Mouse (Mus musculus): ENCODE measurements around the gene Rngtt.

Gene Rngtt

DNA sequence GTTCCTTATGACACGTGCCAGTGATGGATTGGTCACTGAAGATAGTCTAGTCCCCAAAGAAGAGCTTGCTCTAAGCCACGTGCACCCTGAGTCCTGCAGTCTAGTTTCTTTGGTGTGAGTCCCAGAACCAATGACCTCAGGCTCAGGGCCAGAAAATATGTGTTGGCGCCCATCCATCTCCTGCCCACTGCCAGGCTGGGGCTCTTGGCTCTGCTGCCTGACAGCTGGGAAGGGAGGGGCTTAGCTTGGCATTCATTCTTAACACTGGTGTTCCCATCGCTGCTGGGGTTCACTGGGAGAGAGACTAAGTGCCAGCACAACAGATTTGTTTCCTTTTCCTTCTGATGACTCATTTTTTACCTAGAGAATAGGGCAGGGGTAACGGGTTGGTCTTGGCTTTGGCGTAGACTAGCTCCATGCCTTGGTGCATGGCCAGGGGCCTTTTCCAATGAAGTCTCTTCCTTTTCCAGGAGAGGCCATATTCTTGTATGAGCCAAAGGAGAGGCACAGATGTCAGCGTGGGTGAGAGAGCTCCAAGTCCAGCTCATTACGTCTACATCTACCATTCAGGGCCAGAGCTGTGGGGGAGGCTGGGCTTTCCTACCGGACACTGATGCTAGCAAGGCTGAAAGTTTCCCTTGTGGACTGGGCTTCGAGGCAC lies 214.5 kb downstream of the Rngtt start:
- DNase-seq = no peak

DNA sequence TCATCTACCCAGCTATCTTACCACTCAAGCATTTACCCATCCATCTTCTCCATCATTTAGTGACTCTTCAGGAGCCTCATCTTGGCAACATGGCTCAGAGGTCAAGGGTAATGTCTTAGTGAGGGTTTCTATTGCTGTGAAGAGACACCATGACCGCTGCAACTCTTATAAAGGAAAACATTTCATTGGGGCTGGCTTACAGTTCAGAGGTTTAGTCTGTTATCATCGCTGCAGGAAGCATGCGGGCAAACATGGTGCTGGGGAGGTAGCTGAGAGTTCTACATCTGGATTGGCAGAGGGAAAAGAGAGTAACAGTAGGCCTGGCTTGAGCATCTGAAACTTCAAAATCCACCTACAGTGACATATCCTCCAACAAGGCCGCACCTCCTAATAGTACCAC lies 215.2 kb downstream of the Rngtt start:
- no peak for DNase-seq

DNA sequence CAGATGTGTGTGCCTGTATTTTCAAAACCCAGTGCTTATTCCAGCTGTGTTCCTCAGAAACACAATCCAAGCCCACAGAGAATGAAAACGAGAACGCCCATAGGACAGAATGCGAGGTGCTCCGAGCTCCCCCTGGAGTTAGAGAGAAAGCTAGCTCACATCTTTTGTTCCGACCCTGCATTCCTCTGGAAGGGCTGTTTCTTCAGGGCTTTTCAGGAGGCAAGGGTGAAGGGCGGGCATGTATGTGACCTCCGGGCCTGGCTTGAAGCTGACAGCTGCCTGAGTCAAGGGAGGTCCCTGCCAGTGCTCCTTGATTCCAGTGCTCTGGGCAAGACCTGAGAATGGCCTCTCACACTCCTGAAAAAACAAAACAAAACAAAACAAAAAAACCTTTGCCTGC lies 216.0 kb downstream of the Rngtt start:
- no peak for DNase-seq

DNA sequence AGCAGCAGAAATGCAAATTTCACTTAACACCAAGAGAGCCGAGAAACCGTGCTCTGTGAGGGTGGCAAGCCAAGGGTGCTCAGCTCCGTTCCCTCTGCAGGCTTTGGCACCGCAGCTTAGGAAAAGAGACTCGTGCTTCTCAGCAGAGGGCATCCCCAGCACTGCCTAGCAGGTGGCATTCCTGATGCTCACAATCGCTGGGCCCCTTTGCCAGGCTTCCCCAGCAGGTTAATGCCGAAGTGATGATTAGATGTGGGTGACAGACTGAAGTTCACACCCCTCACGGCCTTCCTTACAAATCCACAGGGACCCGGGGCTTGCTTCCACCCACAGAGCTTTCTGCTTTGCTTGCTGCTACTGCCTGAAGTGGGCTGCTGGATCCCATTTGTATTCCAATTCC lies 216.6 kb downstream of the Rngtt start:
- no peak for DNase-seq

DNA sequence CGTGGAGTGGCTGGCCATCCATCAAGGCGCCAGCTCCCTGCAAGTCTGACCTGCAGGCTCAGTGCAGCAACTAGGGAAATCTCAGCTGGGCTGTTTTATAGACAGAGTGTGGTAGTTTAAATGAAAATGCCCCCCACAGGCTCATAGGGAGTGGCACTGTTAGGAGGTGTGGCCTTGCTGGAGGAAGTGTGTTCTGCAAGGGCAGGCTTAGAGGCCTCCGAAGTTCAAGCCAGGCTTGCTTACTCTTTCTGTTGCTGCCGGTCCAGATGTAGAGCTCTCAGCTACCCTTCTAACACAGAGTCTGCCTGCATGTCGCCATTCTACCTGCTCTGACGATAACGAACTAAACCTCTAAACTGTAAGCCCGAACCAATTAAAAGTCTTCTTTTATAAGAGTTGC lies 222.5 kb downstream of the Rngtt start:
- DNase-seq = no peak

DNA sequence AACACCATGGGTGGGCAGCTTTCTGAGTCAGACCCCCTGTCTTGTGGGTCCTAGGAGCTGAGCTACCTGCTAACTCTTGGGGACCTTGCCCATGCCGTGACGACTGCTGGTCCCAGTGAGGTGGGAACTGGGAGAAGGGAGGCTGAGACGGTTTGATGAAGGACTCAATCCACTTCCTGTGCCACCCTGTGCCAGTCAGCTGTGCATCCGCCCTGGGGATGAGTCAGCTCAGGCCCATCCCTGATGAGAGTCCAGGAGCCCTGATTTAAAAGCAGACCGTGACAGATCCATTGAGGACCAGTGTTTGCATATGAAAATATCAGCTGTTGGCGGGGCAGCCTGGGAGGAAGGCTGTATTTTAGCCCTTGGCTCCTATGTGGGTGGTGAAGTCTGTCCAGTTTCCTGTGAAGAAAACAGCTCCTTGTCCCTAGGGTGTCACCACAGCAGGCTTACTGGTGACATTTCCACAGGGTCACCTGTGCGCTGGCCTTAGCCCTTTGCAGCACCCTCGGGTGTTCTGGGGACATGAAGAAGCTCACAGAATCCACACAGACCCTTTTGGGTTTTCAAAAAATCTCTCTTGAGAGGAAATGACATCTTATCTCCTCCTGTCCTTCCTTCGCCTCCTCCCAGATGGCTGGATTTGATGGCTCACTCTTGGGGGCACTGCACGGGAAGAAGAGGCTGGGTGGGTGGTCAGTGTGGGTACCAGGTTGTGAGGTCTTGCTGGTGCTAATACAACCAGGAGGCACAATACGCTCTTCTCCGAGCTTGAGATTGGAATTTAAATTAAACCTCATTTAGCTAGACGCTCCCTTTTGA lies 234.9 kb downstream of the Rngtt start:
- DNase-seq = no peak

DNA sequence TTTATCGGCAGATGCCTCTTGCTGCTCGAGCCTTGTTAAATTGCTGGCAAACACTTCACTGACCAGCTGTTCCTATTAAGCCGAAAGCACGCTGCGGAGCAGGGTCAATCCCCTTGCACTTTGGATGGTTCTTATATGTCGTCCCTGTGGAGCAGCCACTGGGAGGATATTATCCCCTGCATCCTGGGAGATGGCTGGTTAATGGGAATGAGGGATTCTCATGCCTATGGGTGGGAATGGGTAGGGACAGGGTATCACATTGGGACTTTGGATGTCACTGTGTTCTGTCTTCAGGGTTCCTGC lies 235.4 kb downstream of the Rngtt start:
- no peak for DNase-seq

DNA sequence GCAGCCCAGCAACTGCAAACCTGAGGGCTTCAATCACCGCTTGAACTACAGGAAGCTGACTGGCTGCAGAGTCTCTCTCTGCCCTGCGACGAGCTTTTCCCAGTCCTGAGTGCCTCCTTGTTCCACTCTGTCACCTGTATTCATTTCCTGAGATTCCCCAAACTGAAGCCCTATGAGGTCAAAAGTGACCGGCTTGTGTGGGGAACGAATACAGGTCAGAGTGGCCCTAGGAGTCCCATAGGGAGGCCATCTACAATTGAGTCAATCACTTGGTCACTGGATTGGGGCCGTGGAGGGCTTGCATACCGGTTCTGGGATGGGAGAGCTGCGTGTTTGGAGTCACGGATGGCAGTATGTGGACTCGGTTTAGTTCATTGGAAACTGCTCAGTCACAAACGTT lies 236.2 kb downstream of the Rngtt start:
- DNase-seq = no peak

DNA sequence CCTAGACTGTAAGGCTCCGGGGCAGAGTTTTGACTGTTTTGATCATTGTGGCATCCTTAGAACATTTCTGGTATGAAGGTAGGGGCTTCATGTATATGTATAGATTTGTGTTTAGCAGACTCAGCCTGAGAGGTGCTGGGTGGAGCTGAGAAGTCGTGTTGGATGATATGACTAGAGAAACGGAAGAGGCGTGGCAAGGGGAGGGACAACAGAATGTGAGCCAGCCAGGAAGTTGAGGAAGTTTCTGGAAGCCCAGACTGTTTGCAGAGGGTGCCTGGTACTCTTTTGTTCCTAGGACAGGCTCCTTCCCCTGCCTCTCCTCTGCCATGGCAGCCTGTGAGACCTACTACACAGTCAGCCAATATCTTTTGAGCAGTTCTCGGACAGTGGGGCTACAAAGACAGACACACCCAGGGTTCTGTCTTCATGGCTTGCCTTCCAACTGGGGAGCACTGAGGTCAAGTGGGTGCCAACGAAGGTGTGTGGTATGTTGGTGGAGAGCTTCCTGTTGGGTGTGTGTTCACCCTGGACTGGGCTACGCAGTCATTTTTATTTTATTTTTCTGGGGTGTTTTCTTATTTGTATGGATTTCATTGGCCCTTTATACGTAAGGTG lies 237.3 kb downstream of the Rngtt start:
- no peak for DNase-seq

DNA sequence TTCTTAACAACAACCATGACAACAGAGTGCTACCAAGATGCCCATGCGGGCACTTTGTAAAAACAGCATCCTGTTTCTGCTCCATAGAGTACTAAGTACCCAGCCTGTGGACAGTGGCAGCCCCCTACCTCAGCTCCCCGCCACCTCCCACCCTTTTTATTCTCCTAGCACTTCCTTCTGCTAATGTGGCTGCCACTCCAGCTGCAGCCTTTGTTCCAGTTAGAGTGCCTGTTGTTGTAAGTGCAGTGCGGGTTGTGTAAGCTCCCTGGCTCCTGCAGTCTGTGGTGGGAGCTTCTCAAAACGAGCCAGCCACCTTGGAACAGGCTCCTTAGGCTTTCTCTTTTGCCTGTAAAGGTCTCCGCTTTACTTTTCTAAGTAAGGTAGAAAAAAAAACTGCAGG lies 239.5 kb downstream of the Rngtt start:
- DNase-seq = no peak
